Mouse (Mus musculus) ovary, postnatal 14 days (tissue): ENCODE results near the gene Gm49776.

Experiments
- DNase-seq: peaks from one replicate; pipeline ENCODE4 v3.0.0; 2022; ENCODE audit warnings: low spot score

Gm49776 gene

GRCm38 (mm10) chr16:18234671-18235388, 23.3 kb downstream of the Gm49776 start, which contains the start of gene Zdhhc8:
Zdhhc8 (minus strand) TSS chr16:18235136.
- peak; percentile 52 for DNase-seq

GRCm38 (mm10) chr16:18233919-18234670, 24.0 kb downstream of the Gm49776 start:
- DNase-seq = no peak

- no peak for DNase-seq
Observed at GRCm38 (mm10) chr16:18233451-18233850, 24.7 kb downstream of the Gm49776 start.

GRCm38 (mm10) chr16:18231451-18231850, 26.7 kb downstream of the Gm49776 start:
- DNase-seq = no peak

- DNase-seq = no peak
Observed at GRCm38 (mm10) chr16:18231047-18231446, 27.1 kb downstream of the Gm49776 start.

- DNase-seq = no peak
Observed at GRCm38 (mm10) chr16:18230617-18231016, 27.5 kb downstream of the Gm49776 start.

GRCm38 (mm10) chr16:18229622-18230021, 28.5 kb downstream of the Gm49776 start:
- DNase-seq = no peak

- no peak for DNase-seq
Observed at GRCm38 (mm10) chr16:18228856-18229255, 29.3 kb downstream of the Gm49776 start.

- DNase-seq = no peak
Observed at GRCm38 (mm10) chr16:18227897-18228422, 30.2 kb downstream of the Gm49776 start.

GRCm38 (mm10) chr16:18227187-18227586, 30.9 kb downstream of the Gm49776 start:
- no peak for DNase-seq

- no peak for DNase-seq
Observed at GRCm38 (mm10) chr16:18222188-18222587, 35.9 kb downstream of the Gm49776 start.

- DNase-seq = no peak
Observed at GRCm38 (mm10) chr16:18221543-18221898, 36.6 kb downstream of the Gm49776 start.

- no peak for DNase-seq
Observed at GRCm38 (mm10) chr16:18220856-18221542, 37.1 kb downstream of the Gm49776 start.

GRCm38 (mm10) chr16:18220001-18220400, 38.1 kb downstream of the Gm49776 start:
- no peak for DNase-seq

GRCm38 (mm10) chr16:18218580-18218996, 39.5 kb downstream of the Gm49776 start:
- DNase-seq = no peak

GRCm38 (mm10) chr16:18217579-18217978, 40.5 kb downstream of the Gm49776 start, which contains the start of gene Ccdc188:
Ccdc188 (plus strand) TSS chr16:18217879.
- no peak for DNase-seq

GRCm38 (mm10) chr16:18214858-18215257, 43.3 kb downstream of the Gm49776 start:
- DNase-seq = no peak

GRCm38 (mm10) chr16:18213689-18214088, 44.4 kb downstream of the Gm49776 start:
- DNase-seq = no peak

- DNase-seq = peak; percentile 88
Observed at GRCm38 (mm10) chr16:18211417-18212171, 46.5 kb downstream of the Gm49776 start.

GRCm38 (mm10) chr16:18210701-18211416, 47.3 kb downstream of the Gm49776 start:
- peak; percentile 75 for DNase-seq
